Mouse (Mus musculus) CH12.LX (cell line): ENCODE results near the gene Rab1b. TPM values are rescaled to one million over a fixed set of nuclear protein-coding genes. Genes with fewer than 3 reads are reported as not detected.

Experiments
- DNase-seq: peaks from one replicate; pipeline ENCODE4 v3.0.0-alpha.2; 2013; ENCODE audit errors: extremely low read depth
- H3K27ac ChIP-seq: 2 replicates; pipeline ENCODE4 v1.5.1; 2012; ENCODE audit warnings: low read depth, mild to moderate bottlenecking, control low read depth, moderate library complexity; ENCODE audit not compliant: insufficient read depth
- H3K27me3 ChIP-seq: replicated peaks from 2 replicates; pipeline ENCODE3; 2012; ENCODE audit warnings: inconsistent platforms
- H3K36me3 ChIP-seq, 2 experiments: replicated peaks in 1 of 2; 2 replicates each; pipeline versions ENCODE3 to v1.6.1; 2012; ENCODE audit warnings: inconsistent platforms in 1 of 2, low read length in 1 of 2, mild to moderate bottlenecking in 1 of 2, mixed read lengths in 1 of 2, moderate library complexity in 1 of 2; ENCODE audit not compliant: control insufficient read depth in 1 of 2, insufficient read depth in 1 of 2
- H3K4me1 ChIP-seq, 2 experiments: 2 replicates each; pipeline ENCODE4 v1.6.1; 2012; ENCODE audit warnings: inconsistent platforms in 1 of 2, moderate library complexity in 1 of 2; ENCODE audit not compliant: insufficient read depth in 2 of 2, control insufficient read depth in 1 of 2
- H3K4me2 ChIP-seq: 2 replicates; pipeline ENCODE4 v1.6.1; 2012; ENCODE audit warnings: low read depth, mild to moderate bottlenecking, control low read depth; ENCODE audit not compliant: poor library complexity, insufficient read depth, severe bottlenecking
- H3K4me3 ChIP-seq, 3 experiments: fragments of 150-350 bp in 1 of 3; sonication (generic) in 1 of 3; replicated peaks in 1 of 3; 2 replicates each; pipeline versions ENCODE3 to v1.5.1; 2011 to 2012; ENCODE audit warnings: low read depth in 2 of 3, low read length in 2 of 3, mild to moderate bottlenecking in 2 of 3, moderate library complexity in 2 of 3, control low read depth in 1 of 3, improper control_type of control experiment in 1 of 3, inconsistent platforms in 1 of 3, mixed read lengths in 1 of 3; ENCODE audit not compliant: poor library complexity in 1 of 3
- H3K79me2 ChIP-seq: replicated peaks from 2 replicates; pipeline ENCODE4 v1.6.1; 2012; ENCODE audit warnings: mild to moderate bottlenecking, moderate library complexity; ENCODE audit not compliant: control insufficient read depth, poor library complexity, insufficient read depth, severe bottlenecking; ENCODE audit errors: extremely low read depth
- H3K9ac ChIP-seq: 2 replicates; pipeline ENCODE4 v1.6.1; 2012; ENCODE audit warnings: low read depth, mild to moderate bottlenecking, control low read depth, moderate library complexity; ENCODE audit not compliant: insufficient read depth
- H3K9me3 ChIP-seq: replicated peaks from 2 replicates; pipeline ENCODE3; 2012; ENCODE audit warnings: low read length, inconsistent platforms, mixed read lengths
- CHD1 ChIP-seq: IDR thresholded peaks from 2 replicates; pipeline ENCODE4 v1.6.1; 2012; ENCODE audit warnings: low read depth, low read length, improper control_type of control experiment, inconsistent platforms
- CTCF ChIP-seq, 2 experiments: IDR thresholded peaks in 1 of 2; conservative IDR thresholded peaks in 1 of 2; 2 replicates each; pipeline ENCODE4 v1.5.1; 2011 to 2012; ENCODE audit warnings: low read depth in 2 of 2, low read length in 2 of 2, improper control_type of control experiment in 1 of 2, inconsistent platforms in 1 of 2, mild to moderate bottlenecking in 1 of 2, moderate library complexity in 1 of 2
- E2F4 ChIP-seq: IDR thresholded peaks from 2 replicates; pipeline ENCODE4 v1.6.1; 2011; ENCODE audit warnings: low read depth, low read length, improper control_type of control experiment; ENCODE audit not compliant: insufficient replicate concordance
- ELF1 ChIP-seq: IDR thresholded peaks from 2 replicates; pipeline ENCODE4 v1.6.1; 2014; ENCODE audit warnings: low read depth, mild to moderate bottlenecking, inconsistent platforms, low read length, improper control_type of control experiment
- GABPA ChIP-seq: IDR thresholded peaks from 2 replicates; pipeline ENCODE4 v1.6.1; 2012; ENCODE audit warnings: low read depth, low read length, improper control_type of control experiment, inconsistent platforms; ENCODE audit not compliant: insufficient replicate concordance
- HCFC1 ChIP-seq: IDR thresholded peaks from 2 replicates; pipeline ENCODE4 v1.6.1; 2012; ENCODE audit warnings: low read depth, mild to moderate bottlenecking, inconsistent platforms, low read length, improper control_type of control experiment
- IRF4 ChIP-seq: IDR thresholded peaks from 2 replicates; pipeline ENCODE4 v1.6.1; 2014; ENCODE audit warnings: low read depth, mild to moderate bottlenecking, inconsistent platforms, low read length, improper control_type of control experiment
- JUN ChIP-seq: IDR thresholded peaks from 2 replicates; pipeline ENCODE4 v1.6.1; 2011; ENCODE audit warnings: low read depth, mild to moderate bottlenecking, low read length, improper control_type of control experiment, moderate library complexity; ENCODE audit not compliant: insufficient read depth
- KAT2A ChIP-seq: IDR thresholded peaks from 2 replicates; pipeline ENCODE4 v1.6.1; 2012; ENCODE audit warnings: low read length, improper control_type of control experiment, inconsistent platforms; ENCODE audit not compliant: insufficient replicate concordance
- MAFK ChIP-seq: IDR thresholded peaks from 2 replicates; pipeline ENCODE4 v1.6.1; 2011; ENCODE audit warnings: low read length, improper control_type of control experiment; ENCODE audit not compliant: insufficient replicate concordance
- MYC ChIP-seq: IDR thresholded peaks from 2 replicates; pipeline ENCODE4 v1.6.1; 2011; ENCODE audit warnings: low read depth, mild to moderate bottlenecking, improper control_type of control experiment, low read length
- NRF1 ChIP-seq: IDR thresholded peaks from 2 replicates; pipeline ENCODE4 v1.6.1; 2014; ENCODE audit warnings: low read depth, mild to moderate bottlenecking, inconsistent platforms, low read length, improper control_type of control experiment, moderate library complexity
- SIN3A ChIP-seq: IDR thresholded peaks from 2 replicates; pipeline ENCODE4 v1.6.1; 2012; ENCODE audit warnings: low read length, improper control_type of control experiment, inconsistent platforms
- TCF12 ChIP-seq: IDR thresholded peaks from 2 replicates; pipeline ENCODE4 v1.6.1; 2014; ENCODE audit warnings: low read depth, mild to moderate bottlenecking, inconsistent platforms, low read length, improper control_type of control experiment
- UBTF ChIP-seq: IDR thresholded peaks from 2 replicates; pipeline ENCODE4 v1.6.1; 2012; ENCODE audit warnings: low read depth, mild to moderate bottlenecking, inconsistent platforms, low read length, improper control_type of control experiment, moderate library complexity
- USF1 ChIP-seq: IDR thresholded peaks from 2 replicates; pipeline ENCODE4 v1.6.1; 2014; ENCODE audit warnings: low read depth, mild to moderate bottlenecking, inconsistent platforms, low read length, improper control_type of control experiment
- ZMIZ1 ChIP-seq: IDR thresholded peaks from 2 replicates; pipeline ENCODE4 v1.6.1; 2012; ENCODE audit warnings: low read depth, mild to moderate bottlenecking, inconsistent platforms, low read length, improper control_type of control experiment
- dilution Hi-C: fragments of 300-500 bp; cut with MboI; formaldehyde crosslinking; loops from 2 replicates; pipeline ENCODE4 v1.14.3; 2020; ENCODE audit warnings: low sequenced_read_pairs; ENCODE audit not compliant: extremely low pct_unique_long_range_greater_than_20kb, extremely low pct_ligation_motif_present
- in situ Hi-C: fragments of 300-500 bp; cut with MboI; formaldehyde crosslinking; loops from 3 replicates; pipeline ENCODE4 v1.14.3; 2019; ENCODE audit warnings: low sequenced_read_pairs, low pct_ligation_motif_present, low pct_unique_long_range_greater_than_20kb, mixed read lengths
- polyA plus RNA-seq: library from polyadenylated mRNA; unstranded; fragments of >175 nt; gene quantifications from 2 replicates; pipeline ENCODE4 v1.2.1, GENCODE M21; 2012; ENCODE audit warnings: low read depth; ENCODE audit not compliant: insufficient read length
- total RNA-seq, 2 experiments: library from RNA; depleted of rRNA; stranded (reverse); fragments of 300-350 nt in 1 of 2; fragments of >200 nt in 1 of 2; gene quantifications; 2 replicates each; pipeline ENCODE4 v1.2.3; 2012 to 2014

The Rab1b gene
- total and polyA plus RNA-seq, 3 experiments: 78.4 to 88.3 (median 87.1) TPM

DNA sequence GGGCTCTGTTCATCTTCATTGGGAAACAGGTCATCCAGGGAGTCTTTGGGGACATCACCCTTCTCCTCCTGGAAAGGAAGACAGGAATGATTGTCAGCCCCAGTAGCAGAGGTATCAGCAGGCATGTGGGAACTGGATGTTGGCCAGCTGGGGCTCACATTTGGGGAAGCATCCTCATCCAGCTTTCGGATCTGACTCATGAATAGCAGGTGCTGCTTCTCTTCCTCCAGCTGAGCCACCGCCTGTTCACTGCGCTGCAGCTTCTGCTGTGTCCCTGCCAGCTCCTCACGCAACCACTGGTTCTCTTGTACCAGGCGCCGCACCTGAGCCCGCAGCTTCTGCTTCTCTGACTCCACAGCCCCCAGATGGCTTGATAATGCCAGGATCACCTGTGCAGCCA is 6.9 kb upstream of the Rab1b start:
- TF ChIP-seq TCF12 (no peak), JUN (no peak), NRF1 (no peak), UBTF (no peak), ZMIZ1 (no peak), E2F4 (no peak), CHD1 (no peak)
- Histone ChIP-seq H3K36me3 (peaks cover 18 to 60% of the 10 kb centered on the region in 2 experiments), H3K79me2 (no peaks in the 10 kb centered on the region), H3K4me2 (no peak overlapping the region), H3K9me3 (no peaks in the 10 kb centered on the region), H3K4me3 (no peak overlapping the region), H3K9ac (no peak overlapping the region), H3K4me1 (peaks cover 9 to 12% of the 10 kb centered on the region in 2 experiments), H3K27ac (no peak overlapping the region), H3K27me3 (peaks cover 5% of the 10 kb centered on the region)
- in situ Hi-C loops: no loop called here
- no peak for DNase-seq
- dilution Hi-C loops: no loop called here

DNA sequence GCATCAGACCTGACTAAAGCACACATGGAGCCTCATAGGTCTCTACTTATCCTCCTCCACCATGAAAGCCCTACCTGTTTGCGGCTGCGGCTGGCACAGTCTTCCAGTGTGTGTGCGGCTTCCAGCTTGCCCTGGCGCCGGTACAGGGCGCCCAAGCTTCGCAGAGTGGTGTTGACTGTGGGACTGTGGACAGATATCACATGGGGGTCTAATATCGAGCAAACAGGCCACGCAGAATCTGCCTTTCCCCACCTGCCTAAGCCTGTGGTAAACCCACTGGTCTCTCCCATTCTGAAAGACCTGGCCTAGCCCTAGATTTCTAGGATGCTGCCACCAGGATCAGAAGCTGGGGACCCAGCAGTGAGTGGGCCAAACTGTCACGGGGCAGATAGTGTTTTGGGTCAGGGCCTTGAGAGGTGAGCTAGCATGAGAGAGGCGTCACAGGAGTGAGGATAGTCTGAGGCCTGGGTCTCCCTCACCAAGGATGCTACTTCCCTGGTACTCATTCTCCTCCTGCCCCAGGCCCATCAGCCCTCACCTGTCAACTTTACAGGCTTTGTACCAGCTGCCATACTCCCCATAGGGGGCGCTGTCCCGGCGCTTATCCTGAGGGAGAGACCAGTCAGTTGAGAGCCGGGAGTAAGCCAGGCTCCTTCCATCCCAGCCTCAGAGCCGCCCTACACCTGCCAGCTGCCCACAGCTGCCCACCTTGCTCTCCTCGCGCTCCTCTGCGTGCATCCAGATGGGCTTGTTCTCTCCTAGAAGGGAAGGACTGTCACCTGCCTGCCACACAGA is 3.0 kb upstream of the Rab1b start:
- no peaks in the 10 kb centered on the region for H3K27me3 ChIP-seq
- H3K27ac ChIP-seq: no peak overlapping the region
- peaks cover 5% of the 10 kb centered on the region; the same call in 1 of the 2 replicates for H3K79me2 ChIP-seq
- H3K4me1 ChIP-seq: peaks cover 6 to 19% of the 10 kb centered on the region in 2 experiments; a peak in 3 of 4 replicates
- no peak overlapping the region for H3K9ac ChIP-seq
- in situ Hi-C loops (no loop called here), dilution Hi-C loops (no loop called here)
- peak; percentile 38 for DNase-seq
- no peaks in the 10 kb centered on the region for H3K9me3 ChIP-seq
- TF ChIP-seq MYC (no peak), CTCF (conservative IDR thresholded peaks at IDR 0.05 in 1 of 2, IDR thresholded peaks at IDR 0.05 in 1 of 2; ENCODE audit: low read depth in 2 of 2, low read length in 2 of 2) (peak in 1 of 2 experiments; percentile 56; a peak in 2 of 4 replicates)
- peaks cover 21 to 66% of the 10 kb centered on the region in 2 experiments for H3K36me3 ChIP-seq
- H3K4me3 ChIP-seq: no peak overlapping the region
- no peak overlapping the region for H3K4me2 ChIP-seq

DNA sequence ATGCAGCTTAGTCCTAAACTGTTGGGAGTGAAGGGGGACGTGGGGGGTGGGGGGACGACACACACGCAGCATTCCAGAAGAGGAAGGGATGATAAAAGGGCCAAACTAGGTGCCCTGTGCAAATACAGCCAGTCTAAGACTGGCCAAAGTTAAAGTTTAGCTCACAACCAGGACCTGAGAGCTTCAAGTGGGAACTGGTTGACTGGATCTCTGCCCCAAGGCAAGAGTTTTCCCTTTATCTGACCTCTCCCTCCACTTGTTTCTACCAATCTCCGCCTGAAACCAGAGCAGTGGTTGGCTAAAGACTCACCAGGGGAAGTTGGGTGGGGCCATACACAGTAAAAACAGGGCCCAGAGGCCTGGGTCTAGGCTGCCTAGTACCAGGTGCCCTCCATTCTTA is 1.8 kb upstream of the Rab1b start:
- dilution Hi-C loops: no loop called here
- Histone ChIP-seq H3K79me2 (peaks cover 5% of the 10 kb centered on the region; the same call in 1 of the 2 replicates), H3K4me1 (peaks cover 6 to 22% of the 10 kb centered on the region in 2 experiments; a peak in 3 of 4 replicates), H3K9ac (no peak overlapping the region), H3K9me3 (no peaks in the 10 kb centered on the region), H3K4me2 (no peak overlapping the region), H3K27me3 (no peaks in the 10 kb centered on the region), H3K36me3 (peaks cover 33 to 69% of the 10 kb centered on the region in 2 experiments), H3K27ac (no peak overlapping the region), H3K4me3 (no peak overlapping the region)
- in situ Hi-C loops: no loop called here
- no peak for DNase-seq
- TF ChIP-seq NRF1 (no peak), E2F4 (no peak), KAT2A (no peak), SIN3A (no peak), IRF4 (no peak), GABPA (no peak), MAFK (no peak), CTCF (conservative IDR thresholded peaks at IDR 0.05 in 1 of 2, IDR thresholded peaks at IDR 0.05 in 1 of 2; ENCODE audit: low read depth in 2 of 2, low read length in 2 of 2) (no peak), HCFC1 (no peak), USF1 (no peak), ELF1 (no peak)
